Mouse (Mus musculus) brain, embryonic 14.5 days (tissue): ENCODE data around the gene Sim2. TPM values are rescaled to one million over a fixed set of nuclear protein-coding genes. Genes with fewer than 3 reads are reported as not detected.
A peak's percentile ranks its signal among the peaks of the same experiment; 100 is the strongest.

Source experiments
- DNase-seq: peaks from one replicate; pipeline ENCODE4 v3.0.0-alpha.2; 2011; ENCODE audit warnings: low read depth
- CTCF ChIP-seq: fragments of 200-500 bp; IDR thresholded peaks from 2 replicates; pipeline ENCODE4 v1.5.1; 2012; ENCODE audit warnings: inconsistent platforms, mild to moderate bottlenecking, moderate library complexity, borderline replicate concordance; ENCODE audit not compliant: insufficient read depth, insufficient read length; ENCODE audit errors: extremely low read depth
- POLR2A ChIP-seq: fragments of 200-500 bp; IDR thresholded peaks from 2 replicates; pipeline ENCODE4 v1.6.1; 2012; ENCODE audit warnings: mild to moderate bottlenecking, inconsistent platforms, borderline replicate concordance; ENCODE audit not compliant: poor library complexity, insufficient read depth, insufficient read length, severe bottlenecking; ENCODE audit errors: extremely low read depth
- polyA plus RNA-seq: library from polyadenylated mRNA; depleted of rRNA; stranded (reverse); fragments of >200 nt; gene quantifications from 2 replicates; pipeline ENCODE4 v1.2.3, GENCODE M21; 2012

Gene Sim2
- polyA plus RNA-seq, 1 experiment = 0.81 TPM

GRCm38 (mm10) chr16:94079075-94079855 is 5.5 kb upstream of the Sim2 start:
- TF ChIP-seq POLR2A (no peak), CTCF (no peak)
- DNase-seq = no peak

GRCm38 (mm10) chr16:94079856-94080555 is 4.7 kb upstream of the Sim2 start:
- peak; percentile 35 for DNase-seq
- no peak for TF ChIP-seq POLR2A
- TF ChIP-seq CTCF = no peak

GRCm38 (mm10) chr16:94081596-94081995 is 3.1 kb upstream of the Sim2 start:
- no peak for DNase-seq
- TF ChIP-seq CTCF (no peak), POLR2A (no peak)

GRCm38 (mm10) chr16:94081996-94082708 is 2.6 kb upstream of the Sim2 start:
- TF ChIP-seq CTCF (no peak), POLR2A (no peak)
- DNase-seq = no peak

- TF ChIP-seq CTCF = no peak
- no peak for TF ChIP-seq POLR2A
- DNase-seq = no peak
Observed at GRCm38 (mm10) chr16:94082960-94083847, 1.5 kb upstream of the Sim2 start.

GRCm38 (mm10) chr16:94083848-94084525 is 744 bp upstream of the Sim2 start:
- no peak for TF ChIP-seq POLR2A
- TF ChIP-seq CTCF = no peak
- DNase-seq = no peak

GRCm38 (mm10) chr16:94085603-94086285 is 1.0 kb downstream of the Sim2 start:
- DNase-seq = no peak
- TF ChIP-seq POLR2A (no peak), CTCF (no peak)

GRCm38 (mm10) chr16:94086701-94087569 is 2.2 kb downstream of the Sim2 start:
- DNase-seq = no peak
- TF ChIP-seq CTCF (no peak), POLR2A (no peak)
